In the genomic region with DNA sequence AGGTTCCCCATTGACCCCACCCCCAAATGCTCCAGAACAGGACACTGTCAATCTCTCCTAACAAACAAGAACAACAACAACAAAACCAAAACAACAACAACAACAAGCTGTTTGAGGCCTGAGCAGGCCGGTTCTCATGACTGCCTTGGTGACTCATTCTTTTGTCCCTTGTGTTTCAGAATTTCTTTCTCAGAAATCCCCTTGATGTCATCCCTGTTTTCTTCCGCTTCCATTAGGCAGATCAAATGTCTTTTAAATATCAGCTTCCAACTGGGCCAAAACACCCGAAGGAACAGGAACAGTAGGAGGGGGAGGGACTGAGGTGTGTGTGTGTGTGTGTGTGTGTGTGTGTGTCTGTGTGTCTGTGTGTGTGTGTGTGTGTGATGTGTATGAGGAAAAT, we compare ENCODE assay signal across 26 mouse cellular contexts. TPM values are rescaled to one million over a fixed set of nuclear protein-coding genes. Genes with fewer than 3 reads are reported as not detected.
DNase-seq lines count a peak whose midpoint lies in the region; ATAC-seq and TF ChIP-seq lines count a peak whose summit lies in the region.
"Had no signal": no experiment of that assay in that cellular context is flagged by ENCODE, and none has a peak within 500 bp of the region (broad histone marks: within the 10 kb centered on the region; RNA-seq: fewer than 3 reads in every experiment).

No protein-coding gene starts in this region.

- H3K4me2 ChIP-seq in kidney, postnatal 0 days (ENCODE audit: low read length), result no peak overlapping the region
- no peak overlapping the region for H3K4me2 ChIP-seq in kidney, embryonic 15.5 days
- peak overlapping the region; percentile 43 for H3K4me2 ChIP-seq in myocyte (ENCODE audit: low read depth)
- H3K4me2 ChIP-seq: embryonic facial prominence, embryonic 15.5 days; intestine, embryonic 15.5 days; limb, embryonic 15.5 days; lung, embryonic 14.5 days; midbrain, embryonic 12.5 days; neural tube, embryonic 12.5 days had no signal

- WGBS in kidney, postnatal 0 days, result 47% methylated on average over 3 of the region's 3 CpGs
- 33% methylated on average over 3 of the region's 3 CpGs for WGBS in kidney, embryonic 15.5 days

- no peak for TF ChIP-seq CTCF in gastrocnemius, adult 2 months (IDR thresholded peaks at IDR 0.05)
- no peak for TF ChIP-seq CTCF in kidney, postnatal 0 days (IDR thresholded peaks at IDR 0.05; ENCODE audit: low read depth)

- H3K9ac ChIP-seq in kidney, postnatal 0 days (ENCODE audit: low read depth, low read length), result no peak overlapping the region
- no peak overlapping the region for H3K9ac ChIP-seq in kidney, embryonic 15.5 days
- H3K9ac ChIP-seq: embryonic facial prominence, embryonic 15.5 days; intestine, embryonic 15.5 days; limb, embryonic 15.5 days; liver, embryonic 14.5 days; lung, embryonic 14.5 days; midbrain, embryonic 12.5 days; neural tube, embryonic 12.5 days had no signal

- H3ac ChIP-seq in myocyte (ENCODE audit: control insufficient read depth, insufficient read length), result no peak overlapping the region

- no peak for TF ChIP-seq POLR2A in myocyte (IDR thresholded peaks at IDR 0.05; ENCODE audit: insufficient read length, low read depth)

- H3K27me3 ChIP-seq in kidney, postnatal 0 days (ENCODE audit: insufficient read depth, low read length), result no peaks in the 10 kb centered on the region
- H3K27me3 ChIP-seq in kidney, embryonic 15.5 days, result no peaks in the 10 kb centered on the region
- no peaks in the 10 kb centered on the region for H3K27me3 ChIP-seq in myocyte (ENCODE audit: control insufficient read depth, insufficient read depth, insufficient read length)
- H3K27me3 ChIP-seq: embryonic facial prominence, embryonic 15.5 days; intestine, embryonic 15.5 days; limb, embryonic 15.5 days; midbrain, embryonic 12.5 days; neural tube, embryonic 12.5 days had no signal

- no peaks in the 10 kb centered on the region for H3K79me2 ChIP-seq in myocyte (ENCODE audit: control insufficient read depth, insufficient read depth)

- no peak; the same call in 1 of the 2 replicates for ATAC-seq in kidney, postnatal 0 days (replicated peaks; ENCODE audit: low FRiP score, low read depth)
- ATAC-seq in kidney, embryonic 15.5 days (replicated peaks; ENCODE audit: low FRiP score), result no peak
- no peak for ATAC-seq in erythroblast, adult 5-6 weeks (replicated peaks; ENCODE audit: low FRiP score, poor library complexity, severe bottlenecking)
- ATAC-seq: forebrain, embryonic 16.5 days; hindbrain, embryonic 16.5 days; intestine, embryonic 15.5 days had no signal

- H3K4me3 ChIP-seq in gastrocnemius, adult 2 months, result no peak overlapping the region
- H3K4me3 ChIP-seq in kidney, postnatal 0 days (replicated peaks; ENCODE audit: low read depth, low read length), result no peak overlapping the region
- H3K4me3 ChIP-seq in kidney, embryonic 15.5 days (replicated peaks), result no peak overlapping the region
- no peak overlapping the region for H3K4me3 ChIP-seq in myocyte
- H3K4me3 ChIP-seq: embryonic facial prominence, embryonic 15.5 days; hindbrain, embryonic 10.5 days; intestine, embryonic 15.5 days; limb, embryonic 15.5 days; midbrain, embryonic 12.5 days; neural tube, embryonic 12.5 days had no signal

- H3K4me1 ChIP-seq in kidney, postnatal 0 days (replicated peaks; ENCODE audit: insufficient read depth, low read length), result no peaks in the 10 kb centered on the region
- peaks cover 5% of the 10 kb centered on the region; the same call in 1 of the 2 replicates for H3K4me1 ChIP-seq in kidney, embryonic 15.5 days
- H3K4me1 ChIP-seq: intestine, embryonic 15.5 days; neural tube, embryonic 12.5 days had no signal

- H3K9me3 ChIP-seq in kidney, postnatal 0 days (replicated peaks; ENCODE audit: low read length), result no peaks in the 10 kb centered on the region
- H3K9me3 ChIP-seq in kidney, embryonic 15.5 days (replicated peaks), result no peaks in the 10 kb centered on the region
- H3K9me3 ChIP-seq: embryonic facial prominence, embryonic 15.5 days; G1E; hindbrain, embryonic 10.5 days; intestine, embryonic 15.5 days; limb, embryonic 15.5 days; midbrain, embryonic 12.5 days; neural tube, embryonic 12.5 days had no signal

- DNase-seq in gastrocnemius, adult 2 months, result no peak
- no peak for DNase-seq in gastrocnemius, postnatal 4 days (ENCODE audit: low spot score in 2 of 2)
- DNase-seq in kidney, postnatal 0 days (ENCODE audit: low spot score), result peak; percentile 57
- DNase-seq in adipocyte (ENCODE audit: low spot score), result peak; percentile 42
- DNase-seq in cerebellum, adult 9-10 months, result no peak
- DNase-seq: cerebellum, adult 11-12 months; cerebellum, postnatal 14 days; left cerebral cortex, postnatal 4 days; lung, embryonic 14.5 days; retina, postnatal 1 day; right cerebral cortex, postnatal 25 days; spleen, adult 18-20 months; thymus, postnatal 25 days had no signal

- peak overlapping the region; percentile 39 for H3K27ac ChIP-seq in gastrocnemius, adult 2 months
- no peak overlapping the region for H3K27ac ChIP-seq in kidney, postnatal 0 days
- no peak overlapping the region for H3K27ac ChIP-seq in kidney, embryonic 15.5 days
- H3K27ac ChIP-seq: embryonic facial prominence, embryonic 15.5 days; hindbrain, embryonic 10.5 days; intestine, embryonic 15.5 days; limb, embryonic 15.5 days; liver, embryonic 14.5 days; midbrain, embryonic 12.5 days; neural tube, embryonic 12.5 days had no signal

- intact Hi-C loops in gastrocnemius, adult 2 months (cut with DNase I), result no loop called here

- H3K36me3 ChIP-seq in kidney, postnatal 0 days (ENCODE audit: insufficient read depth, low read length), result no peaks in the 10 kb centered on the region
- H3K36me3 ChIP-seq in kidney, embryonic 15.5 days, result no peaks in the 10 kb centered on the region
- H3K36me3 ChIP-seq in myocyte (ENCODE audit: control insufficient read depth, insufficient read depth), result no peaks in the 10 kb centered on the region
- H3K36me3 ChIP-seq: embryonic facial prominence, embryonic 15.5 days; G1E; hindbrain, embryonic 10.5 days; intestine, embryonic 15.5 days; limb, embryonic 15.5 days; midbrain, embryonic 12.5 days; neural tube, embryonic 12.5 days had no signal

TF ChIP-seq in myocyte, 11 proteins besides CTCF, POLR2A, EP300 and RAD21:
- TF ChIP-seq MYOD1 (IDR thresholded peaks at IDR 0.05; ENCODE audit: control insufficient read depth in 1 of 3, insufficient read length in 2 of 3, low read depth in 2 of 3) (no peak), MAX (IDR thresholded peaks at IDR 0.05; ENCODE audit: low read depth) (no peak), E2F4 (IDR thresholded peaks at IDR 0.05; ENCODE audit: insufficient read depth) (no peak)

RNA-seq across cellular contexts. Expression of gene Sox4, which starts 21.7 kb away (rescaled TPM):
- 1 to 10 TPM; 2.1 to 6.5 TPM for total RNA-seq in gastrocnemius, adult 2 months (2021)
- total RNA-seq in gastrocnemius, postnatal 4 days (2021), result 10 to 100 TPM; 51.8 to 52.8 TPM
- polyA plus RNA-seq in kidney, postnatal 0 days (2015; fragmentation: Nextera tagmentation; extraction: Ambion mirVana), result 51.8 and 60.9 TPM in 2 replicates
- 49.0 and 50.1 TPM in 2 replicates for polyA plus RNA-seq in kidney, embryonic 15.5 days (2015; fragmentation: Nextera tagmentation; extraction: Ambion mirVana)
- 28.2 TPM for polyA plus RNA-seq in myocyte (2012; fragmentation: generic; extraction: Trizol)
- total RNA-seq in erythroblast, adult 5-6 weeks (2015; ENCODE audit: low replicate concordance), result 1.2 and 2.3 TPM in 2 replicates
- 1.5 and 4.0 TPM in 2 replicates for total RNA-seq in erythroblast, adult 5-6 weeks (2017; ENCODE audit: low replicate concordance)

Comparison
In these comparisons a context has a peak if more than half of its experiments do, and no peak if none do; other contexts are left out.
1. RNA of gene Sox4, which starts 21.7 kb away (total RNA-seq): 51.8 to 52.8 TPM in gastrocnemius, postnatal 4 days; 2.1 to 6.5 TPM in gastrocnemius, adult 2 months and 1.2 to 4.0 TPM in erythroblast, adult 5-6 weeks; every median in the first group is over 4 times any median in the second.
2. DNase-seq: peak in kidney, postnatal 0 days (single experiment) and adipocyte (single experiment); none in gastrocnemius, adult 2 months (single experiment), gastrocnemius, postnatal 4 days (0 of 2) and cerebellum, adult 9-10 months (single experiment).